Mouse (Mus musculus): ENCODE measurements at regions not wholly inside any gene's neighbourhood (a gene's known extent, or its start where the extent isn't known, plus 50 kb on each side); places are given as distances from the start of the nearest gene placed in this dataset.

- no peak for DNase-seq (ENCODE audit: low spot score)
These were observed 66.0 kb downstream of the Cops8 start for GRCm38 (mm10) chr1:90668787-90669186.

- DNase-seq (ENCODE audit: low spot score): no peak
These were observed 66.5 kb downstream of the Cops8 start for GRCm38 (mm10) chr1:90669237-90669636.

GRCm38 (mm10) chr1:90670346-90670745, 67.6 kb downstream of the Cops8 start:
- DNase-seq (ENCODE audit: low spot score): no peak

GRCm38 (mm10) chr1:90673751-90674150, 71.0 kb downstream of the Cops8 start:
- DNase-seq (ENCODE audit: low spot score): no peak

- peak; percentile 38 for DNase-seq (ENCODE audit: low spot score)
These were observed 73.6 kb downstream of the Cops8 start for GRCm38 (mm10) chr1:90676192-90677006.

GRCm38 (mm10) chr1:90677188-90677587, 74.4 kb downstream of the Cops8 start:
- no peak for DNase-seq (ENCODE audit: low spot score)

GRCm38 (mm10) chr1:90677651-90678201, 74.9 kb downstream of the Cops8 start:
- no peak for DNase-seq (ENCODE audit: low spot score)

- DNase-seq (ENCODE audit: low spot score): no peak
These were observed 75.6 kb downstream of the Cops8 start for GRCm38 (mm10) chr1:90678416-90678815.

GRCm38 (mm10) chr1:90688086-90688485, 85.3 kb downstream of the Cops8 start:
- no peak for DNase-seq (ENCODE audit: low spot score)

GRCm38 (mm10) chr1:90690591-90691116, 87.9 kb downstream of the Cops8 start:
- peak; percentile 35 for DNase-seq (ENCODE audit: low spot score)

GRCm38 (mm10) chr1:90691157-90691594, 88.4 kb downstream of the Cops8 start:
- peak; percentile 12 for DNase-seq (ENCODE audit: low spot score)

- no peak for DNase-seq (ENCODE audit: low spot score)
These were observed 90.1 kb downstream of the Cops8 start for GRCm38 (mm10) chr1:90692851-90693250.

- DNase-seq (ENCODE audit: low spot score): no peak
These were observed 92.0 kb downstream of the Cops8 start for GRCm38 (mm10) chr1:90694761-90695160.

- DNase-seq (ENCODE audit: low spot score): no peak
These were observed 92.5 kb downstream of the Cops8 start for GRCm38 (mm10) chr1:90695166-90695749.

GRCm38 (mm10) chr1:90696000-90696399, 93.2 kb downstream of the Cops8 start:
- DNase-seq (ENCODE audit: low spot score): no peak

- no peak for DNase-seq (ENCODE audit: low spot score)
These were observed 94.3 kb downstream of the Cops8 start for GRCm38 (mm10) chr1:90697056-90697596.

- DNase-seq (ENCODE audit: low spot score): no peak
These were observed 95.8 kb downstream of the Cops8 start for GRCm38 (mm10) chr1:90698618-90699017.

GRCm38 (mm10) chr1:90701756-90702155, 99.0 kb downstream of the Cops8 start:
- no peak for DNase-seq (ENCODE audit: low spot score)

GRCm38 (mm10) chr1:90706391-90706790, 103.6 kb downstream of the Cops8 start:
- no peak for DNase-seq (ENCODE audit: low spot score)

GRCm38 (mm10) chr1:90709761-90710160, 107.0 kb downstream of the Cops8 start:
- peak; percentile 16 for DNase-seq (ENCODE audit: low spot score)

GRCm38 (mm10) chr1:90710566-90710965, 107.8 kb downstream of the Cops8 start:
- DNase-seq (ENCODE audit: low spot score): peak; percentile 40

GRCm38 (mm10) chr1:90711103-90711502, 108.3 kb downstream of the Cops8 start:
- no peak for DNase-seq (ENCODE audit: low spot score)
